Mouse (Mus musculus): ENCODE data around the gene Prkar1a. TPM values are rescaled to one million over a fixed set of nuclear protein-coding genes. Genes with fewer than 3 reads are reported as not detected.

Prkar1a gene
- polyA plus RNA-seq, 1 experiment from 2014 or later, result 475 TPM

GRCm38 (mm10) chr11:109717448-109717847 is 68.2 kb downstream of the Prkar1a start:
- ATAC-seq, result no peak
- Histone ChIP-seq H3K27ac (ENCODE audit: low read depth, low read length) (no peak overlapping the region), H3K4me2 (ENCODE audit: low read length) (no peak overlapping the region), H3K9ac (ENCODE audit: low read depth, low read length) (no peak overlapping the region), H3K4me3 (ENCODE audit: low read length) (no peak overlapping the region), H3K4me1 (ENCODE audit: control insufficient read depth, insufficient read depth, low read depth, low read length) (peaks cover 16% of the 10 kb centered on the region), H3K9me3 (ENCODE audit: control insufficient read depth, low read length) (no peaks in the 10 kb centered on the region), H3K27me3 (replicated peaks; ENCODE audit: control insufficient read depth, insufficient read depth, low read length) (no peaks in the 10 kb centered on the region), H3K36me3 (ENCODE audit: control insufficient read depth, insufficient read depth, low read length) (no peaks in the 10 kb centered on the region)
- 78% methylated on average over 5 of the region's 5 CpGs for WGBS

- WGBS, result 76% methylated on average over 15 of the region's 15 CpGs
- H3K4me3 ChIP-seq (ENCODE audit: low read length), result no peak overlapping the region
- H3K4me2 ChIP-seq (ENCODE audit: low read length), result no peak overlapping the region
- no peak overlapping the region for H3K9ac ChIP-seq (ENCODE audit: low read depth, low read length)
- peaks cover 17% of the 10 kb centered on the region for H3K4me1 ChIP-seq (ENCODE audit: control insufficient read depth, insufficient read depth, low read depth, low read length)
- no peaks in the 10 kb centered on the region for H3K9me3 ChIP-seq (ENCODE audit: control insufficient read depth, low read length)
- H3K36me3 ChIP-seq (ENCODE audit: control insufficient read depth, insufficient read depth, low read length), result no peaks in the 10 kb centered on the region
- ATAC-seq, result no peak
- H3K27ac ChIP-seq (ENCODE audit: low read depth, low read length), result no peak overlapping the region
- no peaks in the 10 kb centered on the region for H3K27me3 ChIP-seq (replicated peaks; ENCODE audit: control insufficient read depth, insufficient read depth, low read length)
These were observed 69.0 kb downstream of the Prkar1a start for GRCm38 (mm10) chr11:109717966-109718895.

Other genes with a start within 250 kb of the Prkar1a start
- gene 9930022D16Rik, start 235.5 kb upstream of the Prkar1a start, polyA plus RNA-seq (2015; fragmentation: Nextera tagmentation; extraction: Ambion mirVana), result 0.07 TPM in 1 of 2 replicates, not detected in the other
- gene Amz2, start 223.5 kb upstream of the Prkar1a start, polyA plus RNA-seq (2015; fragmentation: Nextera tagmentation; extraction: Ambion mirVana), result 57.1 and 59.4 TPM in 2 replicates
- 8.0 and 9.0 TPM in 2 replicates for gene Arsg, start 176.0 kb upstream of the Prkar1a start, polyA plus RNA-seq (2015; fragmentation: Nextera tagmentation; extraction: Ambion mirVana)
- 5.4 and 6.4 TPM in 2 replicates for gene Slc16a6, start 175.8 kb upstream of the Prkar1a start, polyA plus RNA-seq (2015; fragmentation: Nextera tagmentation; extraction: Ambion mirVana)
- 18.9 and 21.2 TPM in 2 replicates for gene Wipi1, start 37.4 kb upstream of the Prkar1a start, polyA plus RNA-seq (2015; fragmentation: Nextera tagmentation; extraction: Ambion mirVana)
- 7.2 and 7.9 TPM in 2 replicates for gene Fam20a, start 72.9 kb downstream of the Prkar1a start, polyA plus RNA-seq (2015; fragmentation: Nextera tagmentation; extraction: Ambion mirVana)
- gene 1700012B07Rik, start 178.6 kb downstream of the Prkar1a start, polyA plus RNA-seq (2015; fragmentation: Nextera tagmentation; extraction: Ambion mirVana), result not detected in 2 replicates